Mouse (Mus musculus): ENCODE results near the gene Gprc5b.

- TF ChIP-seq POLR2A (IDR thresholded peaks at IDR 0.05; ENCODE audit: extremely low read depth, insufficient read depth, low read length): no peak
- TF ChIP-seq CTCF (IDR thresholded peaks at IDR 0.05; ENCODE audit: low read depth, low read length): no peak
These were observed 8.6 kb downstream of the Gprc5b start for GRCm38 (mm10) chr7:118986369-118986768.

Data from liver, adult 2 months (tissue).